Mouse (Mus musculus): Measurements from ENCODE around the gene Clic6. TPM values are rescaled to one million over a fixed set of nuclear protein-coding genes. Genes with fewer than 3 reads are reported as not detected.

Clic6 gene
- polyA plus RNA-seq, 1 experiment from 2014 or later, result 8.9 TPM

DNA sequence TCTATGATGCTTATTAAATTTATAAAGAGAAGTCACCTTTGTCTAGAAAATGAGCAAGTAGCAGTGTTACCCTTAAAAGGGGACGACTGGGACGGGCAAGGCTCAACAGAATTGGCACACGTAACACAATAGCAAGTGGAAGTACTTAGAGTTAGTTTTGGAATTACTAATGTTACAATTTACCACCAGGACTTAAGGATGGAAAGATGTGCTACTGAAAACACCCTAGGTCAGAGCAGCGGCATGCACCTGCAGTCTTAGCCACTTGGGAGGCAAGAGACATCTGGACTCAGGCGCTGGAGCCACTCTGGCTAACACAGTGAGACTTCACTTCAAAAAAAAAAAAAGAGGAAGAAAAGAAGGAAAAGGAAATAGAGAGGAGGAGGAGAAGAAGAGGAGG is 29.6 kb upstream of the Clic6 start:
- H3K27ac ChIP-seq (ENCODE audit: low read depth), result no peak overlapping the region
- no peaks in the 10 kb centered on the region for H3K36me3 ChIP-seq (ENCODE audit: insufficient read depth)
- WGBS, result 86% methylated on average over 5 of the region's 5 CpGs
- no peaks in the 10 kb centered on the region for H3K9me3 ChIP-seq (ENCODE audit: low read depth, low read length)
- H3K4me1 ChIP-seq (ENCODE audit: insufficient read depth), result no peaks in the 10 kb centered on the region
- no peak overlapping the region for H3K9ac ChIP-seq
- H3K27me3 ChIP-seq (ENCODE audit: insufficient read depth, low read length), result no peaks in the 10 kb centered on the region
- no peak for TF ChIP-seq CTCF (IDR thresholded peaks at IDR 0.05; ENCODE audit: low read depth)
- DNase-seq (no peak), ATAC-seq (ENCODE audit: insufficient read depth) (no peak)
- no peak overlapping the region for H3K4me3 ChIP-seq (ENCODE audit: low read depth, low read length)
- H3K4me2 ChIP-seq, result no peak overlapping the region

DNA sequence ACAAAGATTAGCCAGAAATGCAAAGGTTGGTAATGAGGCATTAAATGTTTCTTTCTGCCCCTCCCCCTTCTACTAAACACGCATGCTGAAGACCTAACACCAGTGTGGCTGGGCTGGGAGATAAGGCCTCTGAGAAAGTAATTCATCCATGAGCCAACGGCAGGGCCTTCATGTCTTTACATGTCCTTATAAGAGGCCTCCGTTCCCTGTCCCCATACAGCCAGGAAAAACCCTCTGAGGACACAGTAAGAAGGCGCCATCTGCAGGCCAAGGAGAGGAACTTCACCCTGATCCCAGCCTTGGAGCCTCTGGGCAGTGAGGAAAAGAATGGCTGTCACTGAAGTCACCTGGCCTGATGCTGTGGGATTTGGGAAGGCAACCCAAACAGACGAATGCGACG is 27.9 kb upstream of the Clic6 start:
- Histone ChIP-seq H3K27me3 (ENCODE audit: insufficient read depth, low read length) (no peaks in the 10 kb centered on the region), H3K4me3 (ENCODE audit: low read depth, low read length) (no peak overlapping the region), H3K27ac (ENCODE audit: low read depth) (no peak overlapping the region), H3K4me2 (no peak overlapping the region), H3K36me3 (ENCODE audit: insufficient read depth) (no peaks in the 10 kb centered on the region), H3K4me1 (ENCODE audit: insufficient read depth) (no peaks in the 10 kb centered on the region), H3K9me3 (ENCODE audit: low read depth, low read length) (no peaks in the 10 kb centered on the region), H3K9ac (no peak overlapping the region)
- 18% methylated on average over 7 of the region's 7 CpGs for WGBS
- peak; percentile 96 for TF ChIP-seq CTCF (IDR thresholded peaks at IDR 0.05; ENCODE audit: low read depth)
- ATAC-seq (ENCODE audit: insufficient read depth), result peak; percentile 53; the same call in 1 of the 2 replicates
- peak; percentile 89 for DNase-seq

DNA sequence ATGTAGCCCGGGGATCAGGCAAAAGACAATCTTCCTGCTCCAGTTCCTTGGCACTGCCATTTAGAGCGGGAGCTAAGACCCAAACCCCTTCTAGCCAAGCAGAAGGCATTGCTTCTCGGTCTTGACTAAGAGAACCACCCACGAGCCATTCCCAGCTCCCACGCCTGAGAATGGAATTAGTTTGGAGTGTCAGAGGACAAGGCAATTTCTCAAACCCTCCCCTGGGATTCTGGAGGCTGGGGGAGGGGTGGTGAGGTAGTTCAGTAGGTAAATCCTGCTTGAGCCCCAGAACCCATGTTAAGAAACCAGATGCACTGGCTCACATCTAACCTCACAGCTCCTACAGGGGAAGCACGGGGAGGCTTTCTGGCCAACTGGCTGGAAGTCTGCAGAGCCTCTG is 24.1 kb upstream of the Clic6 start:
- DNase-seq (no peak), ATAC-seq (ENCODE audit: insufficient read depth) (no peak)
- no peak overlapping the region for H3K27ac ChIP-seq (ENCODE audit: low read depth)
- no peak overlapping the region for H3K4me3 ChIP-seq (ENCODE audit: low read depth, low read length)
- no peaks in the 10 kb centered on the region for H3K27me3 ChIP-seq (ENCODE audit: insufficient read depth, low read length)
- H3K9ac ChIP-seq, result no peak overlapping the region
- peaks cover 12% of the 10 kb centered on the region for H3K4me1 ChIP-seq (ENCODE audit: insufficient read depth)
- no peak for TF ChIP-seq CTCF (IDR thresholded peaks at IDR 0.05; ENCODE audit: low read depth)
- H3K9me3 ChIP-seq (ENCODE audit: low read depth, low read length), result no peaks in the 10 kb centered on the region
- WGBS, result 54% methylated on average over 6 of the region's 6 CpGs
- H3K4me2 ChIP-seq, result no peak overlapping the region
- H3K36me3 ChIP-seq (ENCODE audit: insufficient read depth), result no peaks in the 10 kb centered on the region

DNA sequence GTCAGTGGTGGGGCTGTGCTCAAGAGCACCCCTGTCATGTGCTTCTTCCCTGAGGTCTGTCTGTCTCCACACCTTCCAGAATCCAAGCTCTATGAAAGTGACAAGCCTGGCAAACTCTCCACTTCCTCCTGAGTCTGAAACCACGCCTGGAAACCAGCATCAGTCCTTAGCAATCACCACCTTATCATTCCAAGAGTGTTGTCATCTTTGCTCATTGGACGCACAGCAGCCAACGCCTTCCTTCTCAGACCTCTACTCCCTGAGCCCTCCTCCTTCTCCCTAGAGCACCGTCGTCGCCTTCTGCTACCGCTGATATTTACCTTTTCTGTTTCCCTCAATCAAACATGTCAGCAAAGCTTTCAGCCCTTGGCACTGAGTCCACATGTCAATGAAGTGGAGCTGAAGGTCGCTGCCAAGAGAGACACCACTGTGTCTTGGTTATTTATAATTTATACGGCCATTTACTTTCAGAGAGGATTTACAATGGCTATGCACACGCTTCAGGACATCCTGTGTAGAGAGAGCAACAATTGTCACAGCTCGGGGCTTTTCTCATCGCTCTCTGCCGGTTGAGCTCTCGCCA is 21.1 kb upstream of the Clic6 start:
- Histone ChIP-seq H3K36me3 (ENCODE audit: insufficient read depth) (no peaks in the 10 kb centered on the region), H3K4me3 (ENCODE audit: low read depth, low read length) (peak overlapping the region; percentile 83), H3K9ac (peak overlapping the region; percentile 78; the same call in 1 of the 2 replicates), H3K4me2 (peak overlapping the region; percentile 90), H3K4me1 (ENCODE audit: insufficient read depth) (peaks cover 12% of the 10 kb centered on the region), H3K27me3 (ENCODE audit: insufficient read depth, low read length) (no peaks in the 10 kb centered on the region), H3K9me3 (ENCODE audit: low read depth, low read length) (no peaks in the 10 kb centered on the region), H3K27ac (ENCODE audit: low read depth) (no peak overlapping the region)
- 18% methylated on average over 14 of the region's 14 CpGs for WGBS
- TF ChIP-seq CTCF (IDR thresholded peaks at IDR 0.05; ENCODE audit: low read depth), result no peak
- ATAC-seq (ENCODE audit: insufficient read depth) (no peak), DNase-seq (peak; percentile 38)

DNA sequence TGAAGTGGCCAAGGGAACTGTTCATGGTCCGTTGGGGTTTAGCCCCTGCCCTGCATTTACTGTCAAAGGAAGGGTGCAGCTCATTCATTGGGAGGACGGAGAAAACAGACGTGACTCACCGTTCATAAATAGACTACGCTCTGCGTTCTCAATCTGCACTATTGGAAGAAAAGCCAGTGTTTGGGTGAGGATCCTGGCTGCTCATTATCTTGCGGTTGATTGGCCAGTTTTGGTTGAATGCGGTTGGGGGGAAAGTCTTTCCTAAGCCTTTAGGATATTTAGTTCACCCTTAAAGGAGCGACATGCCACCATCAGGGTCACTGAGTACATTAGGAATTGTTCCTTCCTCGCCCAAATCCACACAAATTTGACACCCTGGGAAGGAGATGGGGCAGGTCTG is 20.3 kb upstream of the Clic6 start:
- H3K4me3 ChIP-seq (ENCODE audit: low read depth, low read length), result peak overlapping the region; percentile 83
- H3K4me2 ChIP-seq, result peak overlapping the region; percentile 90
- WGBS, result 8% methylated on average over 10 of the region's 10 CpGs
- ATAC-seq (ENCODE audit: insufficient read depth) (no peak), DNase-seq (peak; percentile 42)
- H3K4me1 ChIP-seq (ENCODE audit: insufficient read depth), result peaks cover 12% of the 10 kb centered on the region
- H3K36me3 ChIP-seq (ENCODE audit: insufficient read depth), result no peaks in the 10 kb centered on the region
- peak overlapping the region; percentile 78 for H3K9ac ChIP-seq
- H3K9me3 ChIP-seq (ENCODE audit: low read depth, low read length), result no peaks in the 10 kb centered on the region
- no peak overlapping the region for H3K27ac ChIP-seq (ENCODE audit: low read depth)
- TF ChIP-seq CTCF (IDR thresholded peaks at IDR 0.05; ENCODE audit: low read depth), result no peak
- H3K27me3 ChIP-seq (ENCODE audit: insufficient read depth, low read length), result no peaks in the 10 kb centered on the region

DNA sequence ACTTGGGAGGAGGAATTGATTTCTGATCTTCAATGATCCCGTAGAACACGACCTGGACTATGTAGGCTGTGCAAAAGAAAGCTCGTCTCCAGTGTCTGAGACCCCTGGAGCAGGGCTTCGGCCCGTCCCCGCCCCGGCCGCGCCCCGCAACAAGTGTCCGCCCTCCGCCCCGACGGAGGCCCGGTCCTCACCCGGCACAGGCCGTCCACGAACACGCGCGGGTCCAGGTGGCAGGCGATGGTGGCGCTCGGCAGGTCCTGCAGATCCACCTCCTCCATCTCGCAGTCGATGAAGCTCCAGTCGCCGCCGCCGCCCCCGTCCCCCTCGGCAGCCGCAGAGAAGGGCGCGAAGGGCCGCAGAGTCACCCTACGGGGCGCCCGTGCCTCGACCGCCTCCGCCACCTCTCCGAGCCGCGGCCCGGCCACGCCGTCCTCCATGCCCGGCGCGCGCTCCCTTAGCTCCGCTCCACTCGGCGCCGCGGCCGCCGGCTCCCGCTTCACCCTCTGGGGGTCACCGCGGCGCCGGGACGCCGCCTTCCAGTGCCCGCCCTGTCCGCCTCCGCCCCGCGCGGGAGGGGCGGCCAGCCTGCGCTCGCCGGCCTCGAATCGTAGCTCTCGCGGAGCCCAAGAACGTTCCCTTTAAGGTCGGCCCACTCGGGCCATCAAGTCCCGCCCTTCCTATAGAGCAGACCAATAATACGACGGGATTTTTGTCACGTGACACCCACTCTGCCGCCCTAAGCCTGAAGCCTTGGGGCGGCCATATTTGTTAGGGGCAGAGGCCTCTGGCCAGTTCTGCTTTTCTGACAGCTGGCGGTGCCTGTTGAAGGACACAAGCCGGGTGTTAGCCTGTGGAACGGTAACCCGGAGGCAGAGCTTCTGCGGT is 19.7 kb upstream of the Clic6 start:
- whole genome bisulfite sequencing, result under 1% methylated on average over 88 of the region's 94 CpGs
- H3K9ac ChIP-seq, result peak overlapping the region; percentile 78
- H3K27ac ChIP-seq (ENCODE audit: low read depth), result peak overlapping the region; percentile 49; the same call in 1 of the 2 replicates
- ATAC-seq (ENCODE audit: insufficient read depth) (peak; percentile 98), DNase-seq (peak; percentile 100)
- peak overlapping the region; percentile 83 for H3K4me3 ChIP-seq (ENCODE audit: low read depth, low read length)
- peak overlapping the region; percentile 90 for H3K4me2 ChIP-seq
- no peaks in the 10 kb centered on the region for H3K27me3 ChIP-seq (ENCODE audit: insufficient read depth, low read length)
- peaks cover 12% of the 10 kb centered on the region for H3K4me1 ChIP-seq (ENCODE audit: insufficient read depth)
- no peaks in the 10 kb centered on the region for H3K36me3 ChIP-seq (ENCODE audit: insufficient read depth)
- TF ChIP-seq CTCF (IDR thresholded peaks at IDR 0.05; ENCODE audit: low read depth), result no peak
- H3K9me3 ChIP-seq (ENCODE audit: low read depth, low read length), result no peaks in the 10 kb centered on the region

DNA sequence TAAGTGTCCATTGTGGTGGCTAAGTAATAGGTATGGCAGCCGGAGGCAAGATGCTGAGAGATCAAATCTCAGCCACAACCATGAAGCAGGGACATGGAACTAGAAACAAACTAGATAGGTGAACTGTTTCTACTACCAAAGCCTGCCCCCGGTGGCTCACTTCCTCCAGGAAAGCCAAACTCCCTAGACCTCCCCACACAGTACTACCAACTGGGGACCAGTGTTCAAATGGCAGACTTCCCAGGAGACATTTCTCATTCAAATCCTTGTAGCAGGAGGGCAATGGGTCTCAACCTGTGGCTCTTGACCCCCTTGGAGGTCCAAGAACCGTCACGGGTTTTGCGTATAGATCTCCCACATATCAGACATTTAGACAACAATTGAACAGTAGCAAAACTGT is 18.5 kb upstream of the Clic6 start:
- no peaks in the 10 kb centered on the region for H3K36me3 ChIP-seq (ENCODE audit: insufficient read depth)
- 66% methylated on average over 5 of the region's 5 CpGs for WGBS
- no peak for DNase-seq

More for the DNA sequence above, 18.5 kb upstream of the Clic6 start:
- H3K4me2 ChIP-seq, result no peak overlapping the region
- 0 out of 2 replicates have a peak, but pooled peaks have one; percentile 11 for TF ChIP-seq CTCF (IDR thresholded peaks at IDR 0.05; ENCODE audit: low read depth)
- H3K9me3 ChIP-seq (ENCODE audit: low read depth, low read length), result no peaks in the 10 kb centered on the region
- H3K4me1 ChIP-seq (ENCODE audit: insufficient read depth), result peaks cover 12% of the 10 kb centered on the region
- H3K4me3 ChIP-seq (ENCODE audit: low read depth, low read length), result no peak overlapping the region
- H3K9ac ChIP-seq, result no peak overlapping the region
- no peaks in the 10 kb centered on the region for H3K27me3 ChIP-seq (ENCODE audit: insufficient read depth, low read length)
- no peak for ATAC-seq (ENCODE audit: insufficient read depth)
- H3K27ac ChIP-seq (ENCODE audit: low read depth), result no peak overlapping the region

Data from lung, embryonic 14.5 days (tissue).